Mouse (Mus musculus) bone marrow, adult 2 months (tissue): ENCODE results near the gene Tac4.

ENCODE experiments used
- CTCF ChIP-seq: fragments of 200-500 bp; IDR thresholded peaks from 2 replicates; pipeline ENCODE4 v1.5.1; 2011; ENCODE audit warnings: low read length, control low read depth; ENCODE audit not compliant: control insufficient read depth, insufficient read depth
- POLR2A ChIP-seq: fragments of 200-500 bp; IDR thresholded peaks from 2 replicates; pipeline ENCODE4 v1.6.1; 2011; ENCODE audit warnings: low read depth, mild to moderate bottlenecking, control low read depth, low read length, borderline replicate concordance; ENCODE audit not compliant: control insufficient read depth

DNA sequence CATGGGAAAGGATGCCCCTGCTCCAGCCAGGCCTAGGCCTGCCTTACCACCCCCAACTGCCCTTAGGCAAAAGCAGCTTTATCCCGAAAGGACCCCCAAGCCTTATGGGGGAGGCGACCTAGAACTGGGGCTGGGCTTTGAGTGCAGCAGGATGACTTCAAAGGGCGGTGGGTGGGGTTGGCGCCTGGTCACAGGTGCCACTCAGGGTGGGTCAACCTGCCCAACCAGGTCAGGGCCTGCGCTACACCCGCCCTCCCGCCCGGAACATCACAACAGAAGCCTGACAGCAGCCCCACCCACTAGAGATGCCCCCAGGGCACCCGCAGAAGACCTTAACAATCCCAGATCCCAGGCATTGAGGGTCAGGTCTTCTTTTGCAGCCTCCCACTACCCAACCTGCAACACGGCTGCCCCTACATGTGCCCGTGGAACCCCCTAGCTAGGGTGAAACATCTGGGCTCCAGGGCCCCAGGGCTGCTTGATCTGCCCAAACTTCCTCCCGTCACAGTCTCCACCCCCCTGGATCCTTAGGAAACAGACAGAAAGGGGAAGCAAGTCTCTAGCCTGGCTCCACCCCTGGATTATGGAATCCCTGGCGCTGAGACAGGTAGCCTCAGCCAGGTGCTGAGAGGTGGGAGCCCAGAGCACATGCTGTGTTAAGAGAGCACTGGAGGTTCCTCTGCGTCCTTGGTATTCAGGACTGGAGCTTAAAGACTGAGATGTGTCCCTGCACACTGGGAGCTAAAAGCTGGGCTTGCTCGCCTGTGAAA, 37.0 kb upstream of the Tac4 start:
- TF ChIP-seq CTCF, result no peak
- TF ChIP-seq POLR2A, result no peak
